Mouse (Mus musculus) limb, embryonic 13.5 days (tissue): ENCODE measurements around the gene Noto. TPM values are rescaled to one million over a fixed set of nuclear protein-coding genes. Genes with fewer than 3 reads are reported as not detected.
A peak's percentile ranks its signal among the peaks of the same experiment; 100 is the strongest.

Experiments used
- ATAC-seq: fragments of 200-750 bp; cut with Nextera tagmentation; 2 replicates; pipeline ENCODE4 v1.8.0; 2017; ENCODE audit warnings: low read depth, moderate number of reproducible peaks, moderate TSS enrichment; ENCODE audit not compliant: low FRiP score
- H3K27ac ChIP-seq: fragments of 300-500 bp; sonication (generic); 2 replicates; pipeline ENCODE4 v1.5.1; 2015; ENCODE audit warnings: inconsistent platforms, mild to moderate bottlenecking, moderate library complexity
- H3K27me3 ChIP-seq: fragments of 300-500 bp; sonication (generic); 2 replicates; pipeline ENCODE4 v1.6.1; 2015; ENCODE audit warnings: mild to moderate bottlenecking, inconsistent platforms
- H3K36me3 ChIP-seq: fragments of 300-500 bp; sonication (generic); 2 replicates; pipeline ENCODE4 v1.6.1; 2015; ENCODE audit warnings: inconsistent platforms, mild to moderate bottlenecking, moderate library complexity
- H3K4me1 ChIP-seq: fragments of 300-500 bp; sonication (generic); 2 replicates; pipeline ENCODE4 v1.6.1; 2015; ENCODE audit warnings: inconsistent platforms
- H3K4me2 ChIP-seq: fragments of 300-500 bp; sonication (generic); replicated peaks from 2 replicates; pipeline ENCODE4 v1.6.1; 2015; ENCODE audit warnings: inconsistent platforms, mild to moderate bottlenecking, moderate library complexity
- H3K4me3 ChIP-seq: fragments of 300-500 bp; sonication (generic); 2 replicates; pipeline ENCODE4 v1.5.1; 2015; ENCODE audit warnings: moderate library complexity, mild to moderate bottlenecking, inconsistent platforms
- H3K9ac ChIP-seq: fragments of 300-500 bp; sonication (generic); 2 replicates; pipeline ENCODE4 v1.6.1; 2015; ENCODE audit warnings: mild to moderate bottlenecking, inconsistent platforms
- H3K9me3 ChIP-seq: fragments of 300-500 bp; sonication (generic); 2 replicates; pipeline ENCODE4 v1.6.1; 2016; ENCODE audit warnings: inconsistent platforms
- WGBS: fragments of 180-500 bp; shearing (Covaris S2); methylation state at CpG from one replicate; pipeline ENCODE4 v1.1.7; 2015; 5-methylcytosine and 5-hydroxymethylcytosine counted together
- polyA plus RNA-seq: library from polyadenylated mRNA; unstranded; fragments of >200 nt; fragmentation: Nextera tagmentation; extraction: Ambion mirVana; gene quantifications from 2 replicates; pipeline ENCODE4 v1.2.1, GENCODE M21; 2015

Gene Noto
- polyA plus RNA-seq, 1 experiment from 2014 or later = not detected

DNA sequence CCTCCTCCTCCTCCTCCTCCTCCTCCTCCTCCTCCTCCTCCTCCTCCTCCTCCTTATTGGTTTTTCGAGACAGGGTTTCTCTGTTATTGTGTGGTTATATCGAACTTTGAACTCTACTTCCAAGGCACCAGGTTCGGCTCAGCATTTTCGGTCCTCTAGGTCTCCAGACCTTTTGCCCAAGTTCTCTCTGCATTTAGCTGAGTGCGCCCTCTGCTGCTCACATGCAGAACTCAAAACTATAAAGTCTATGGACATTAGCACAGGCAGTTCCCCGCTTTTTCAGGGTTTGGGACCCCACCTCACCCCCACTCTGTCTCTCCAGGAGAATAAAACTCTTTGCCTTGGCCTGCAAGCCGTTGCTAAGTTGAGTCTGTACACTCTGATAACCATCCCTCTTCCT is 31.9 kb upstream of the Noto start:
- Histone ChIP-seq H3K27me3 (peaks cover 15% of the 10 kb centered on the region; the same call in 1 of the 2 replicates), H3K27ac (no peak overlapping the region), H3K4me3 (no peak overlapping the region), H3K4me2 (no peak overlapping the region), H3K36me3 (no peaks in the 10 kb centered on the region), H3K9me3 (peaks cover 5% of the 10 kb centered on the region; the same call in 1 of the 2 replicates), H3K4me1 (no peaks in the 10 kb centered on the region), H3K9ac (no peak overlapping the region)
- 19% methylated on average over 5 of the region's 7 CpGs for WGBS
- no peak for ATAC-seq

DNA sequence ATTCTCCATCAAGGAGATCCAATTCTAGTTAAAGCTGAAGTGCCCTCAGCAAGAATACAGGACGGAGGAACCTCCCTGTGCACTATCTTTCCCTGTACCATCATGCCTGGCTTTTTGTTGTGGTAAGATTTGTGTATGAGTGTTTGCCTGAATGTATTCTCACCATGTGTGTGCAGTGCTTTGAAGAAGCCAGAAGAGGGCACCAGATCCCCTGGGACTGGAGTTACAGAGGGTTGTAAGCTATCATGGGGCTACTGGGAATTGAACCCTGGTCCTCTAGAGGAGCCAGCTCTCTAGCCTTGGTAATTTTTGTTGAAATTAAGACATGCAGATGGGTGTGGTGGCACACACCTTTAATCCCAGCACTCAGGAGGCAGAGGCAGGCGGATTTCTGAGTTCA is 28.3 kb upstream of the Noto start:
- no peak overlapping the region for H3K9ac ChIP-seq
- H3K9me3 ChIP-seq = peaks cover 5% of the 10 kb centered on the region; the same call in 1 of the 2 replicates
- H3K4me3 ChIP-seq = no peak overlapping the region
- no peaks in the 10 kb centered on the region for H3K36me3 ChIP-seq
- H3K4me2 ChIP-seq = no peak overlapping the region
- no peak overlapping the region for H3K27ac ChIP-seq
- no peaks in the 10 kb centered on the region for H3K4me1 ChIP-seq
- ATAC-seq = no peak
- peaks cover 10% of the 10 kb centered on the region; the same call in 1 of the 2 replicates for H3K27me3 ChIP-seq
- WGBS = 76% methylated on average over 2 of the region's 2 CpGs

DNA sequence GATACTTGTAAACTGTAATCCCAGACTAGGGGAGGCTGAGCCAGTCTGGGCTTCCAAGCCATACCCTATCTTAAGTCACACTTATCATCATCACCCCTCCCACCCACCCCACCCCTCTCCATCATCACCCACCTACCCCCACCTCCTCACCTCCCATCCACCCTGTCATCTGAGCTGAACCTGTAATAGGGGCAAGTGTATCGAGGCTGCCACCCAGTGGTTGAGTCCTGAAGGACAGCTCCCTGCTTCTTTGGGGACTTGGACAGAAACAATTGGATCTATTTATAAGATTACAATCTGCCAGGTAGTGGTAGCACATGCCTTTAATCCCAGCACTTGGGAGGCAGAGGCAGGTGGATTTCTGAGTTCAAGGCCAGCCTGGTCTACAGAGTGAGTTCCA is 26.5 kb upstream of the Noto start:
- WGBS = 33% methylated on average over 1 of the region's 1 CpGs
- Histone ChIP-seq H3K27me3 (peaks cover 7% of the 10 kb centered on the region; the same call in 1 of the 2 replicates), H3K36me3 (no peaks in the 10 kb centered on the region), H3K4me3 (no peak overlapping the region), H3K4me2 (no peak overlapping the region), H3K9me3 (peaks cover 5% of the 10 kb centered on the region; the same call in 1 of the 2 replicates), H3K4me1 (no peaks in the 10 kb centered on the region), H3K9ac (no peak overlapping the region), H3K27ac (no peak overlapping the region)
- ATAC-seq = no peak

DNA sequence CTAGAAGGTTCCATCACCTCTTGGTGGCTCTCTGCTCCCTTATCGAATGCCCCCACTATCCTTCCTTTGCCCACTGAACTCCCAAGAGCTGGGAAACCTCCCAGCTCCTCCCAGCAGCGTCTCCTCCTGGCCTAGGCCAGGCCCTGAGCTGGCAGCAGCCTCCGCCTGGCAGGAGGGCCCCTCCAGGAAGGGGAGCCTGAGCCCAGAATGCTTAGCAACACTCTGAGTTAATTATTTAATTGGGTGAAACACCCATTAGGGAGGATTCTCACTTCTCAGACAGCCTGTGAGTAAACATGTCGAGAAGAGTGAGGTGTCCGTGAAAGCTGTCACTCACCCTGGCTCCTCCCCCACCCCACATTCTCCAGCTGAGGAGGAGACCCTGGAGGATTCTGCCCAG is 24.0 kb upstream of the Noto start:
- no peak overlapping the region for H3K9ac ChIP-seq
- H3K4me3 ChIP-seq = no peak overlapping the region
- no peaks in the 10 kb centered on the region for H3K4me1 ChIP-seq
- no peaks in the 10 kb centered on the region for H3K36me3 ChIP-seq
- ATAC-seq = no peak
- H3K4me2 ChIP-seq = no peak overlapping the region
- no peak overlapping the region for H3K27ac ChIP-seq
- 24% methylated on average over 5 of the region's 5 CpGs for WGBS
- H3K27me3 ChIP-seq = peaks cover 6% of the 10 kb centered on the region; the same call in 1 of the 2 replicates
- peaks cover 5% of the 10 kb centered on the region; the same call in 1 of the 2 replicates for H3K9me3 ChIP-seq

DNA sequence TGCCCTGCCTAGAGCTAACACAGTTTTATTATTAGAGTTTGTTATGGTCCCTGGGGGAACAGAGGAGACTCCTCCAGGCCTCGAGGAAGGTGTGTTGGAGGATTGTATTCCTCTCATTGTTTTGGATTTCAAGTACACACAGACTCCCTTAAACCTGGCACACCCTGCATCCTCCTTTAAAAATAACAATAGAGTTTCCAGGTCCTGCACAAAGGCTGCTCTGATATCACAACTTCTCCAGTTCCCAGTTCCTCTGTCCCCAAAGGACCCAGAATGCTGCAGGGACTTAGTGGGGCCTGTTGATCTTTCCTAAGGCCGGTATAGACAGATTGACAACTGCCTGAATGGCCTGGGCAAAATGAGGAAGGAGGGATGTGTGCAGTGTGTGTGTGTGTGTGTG is 21.1 kb upstream of the Noto start:
- no peaks in the 10 kb centered on the region for H3K36me3 ChIP-seq
- H3K4me3 ChIP-seq = no peak overlapping the region
- H3K27ac ChIP-seq = no peak overlapping the region
- no peak overlapping the region for H3K9ac ChIP-seq
- no peak for ATAC-seq
- H3K4me2 ChIP-seq = no peak overlapping the region
- H3K9me3 ChIP-seq = no peaks in the 10 kb centered on the region
- H3K27me3 ChIP-seq = peaks cover 31% of the 10 kb centered on the region
- H3K4me1 ChIP-seq = no peaks in the 10 kb centered on the region
- WGBS = 52% methylated on average over 2 of the region's 2 CpGs

DNA sequence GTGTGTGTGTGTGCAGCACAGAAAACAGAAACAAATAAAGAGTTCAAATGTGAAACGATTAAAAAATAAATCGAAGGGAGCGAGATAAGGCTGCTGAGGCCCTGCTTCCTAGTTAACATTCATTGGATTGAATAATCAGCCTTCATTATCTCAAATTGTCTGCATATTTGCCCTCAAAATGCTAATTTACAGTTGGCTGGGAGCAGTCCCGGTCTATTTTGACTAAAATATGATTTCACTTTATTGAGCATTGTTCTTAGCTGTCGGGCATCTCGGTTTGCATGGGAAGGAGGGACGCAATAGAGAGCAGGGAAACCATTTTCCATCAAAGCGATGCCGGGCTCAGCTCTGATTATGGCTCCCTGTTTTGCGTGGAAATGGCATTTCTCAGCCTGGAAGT is 20.6 kb upstream of the Noto start:
- Histone ChIP-seq H3K9ac (no peak overlapping the region), H3K36me3 (no peaks in the 10 kb centered on the region), H3K4me3 (no peak overlapping the region), H3K4me1 (no peaks in the 10 kb centered on the region), H3K4me2 (no peak overlapping the region), H3K9me3 (no peaks in the 10 kb centered on the region), H3K27me3 (peaks cover 36% of the 10 kb centered on the region), H3K27ac (no peak overlapping the region)
- WGBS = 83% methylated on average over 10 of the region's 10 CpGs
- ATAC-seq = no peak

DNA sequence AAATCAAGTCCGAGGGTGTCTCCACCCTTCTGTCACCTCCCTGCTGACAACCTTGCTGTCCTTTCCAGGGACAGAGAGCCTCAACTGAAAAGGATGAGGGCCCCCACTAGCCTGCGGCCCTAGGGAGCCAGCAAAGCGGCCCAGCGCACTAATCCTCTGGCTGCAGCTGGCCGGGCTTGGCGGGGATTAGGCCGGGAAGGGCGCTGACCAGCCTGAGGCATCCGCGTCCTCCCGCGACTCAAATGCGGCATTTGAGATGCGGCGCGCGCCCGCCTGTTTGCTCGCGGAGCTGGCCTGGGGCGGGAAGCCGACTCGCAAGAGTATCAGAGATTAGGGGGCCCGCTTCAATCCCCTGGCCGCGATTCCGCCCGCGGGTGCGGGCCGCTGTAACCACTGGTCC is 14.7 kb upstream of the Noto start:
- Histone ChIP-seq H3K4me3 (peak overlapping the region; percentile 25), H3K27me3 (peaks cover 62% of the 10 kb centered on the region), H3K9me3 (no peaks in the 10 kb centered on the region), H3K36me3 (no peaks in the 10 kb centered on the region), H3K27ac (no peak overlapping the region), H3K9ac (peak overlapping the region; percentile 46), H3K4me2 (peak overlapping the region; percentile 50), H3K4me1 (peaks cover 7% of the 10 kb centered on the region; the same call in 1 of the 2 replicates)
- no peak for ATAC-seq
- 3% methylated on average over 31 of the region's 31 CpGs for WGBS

DNA sequence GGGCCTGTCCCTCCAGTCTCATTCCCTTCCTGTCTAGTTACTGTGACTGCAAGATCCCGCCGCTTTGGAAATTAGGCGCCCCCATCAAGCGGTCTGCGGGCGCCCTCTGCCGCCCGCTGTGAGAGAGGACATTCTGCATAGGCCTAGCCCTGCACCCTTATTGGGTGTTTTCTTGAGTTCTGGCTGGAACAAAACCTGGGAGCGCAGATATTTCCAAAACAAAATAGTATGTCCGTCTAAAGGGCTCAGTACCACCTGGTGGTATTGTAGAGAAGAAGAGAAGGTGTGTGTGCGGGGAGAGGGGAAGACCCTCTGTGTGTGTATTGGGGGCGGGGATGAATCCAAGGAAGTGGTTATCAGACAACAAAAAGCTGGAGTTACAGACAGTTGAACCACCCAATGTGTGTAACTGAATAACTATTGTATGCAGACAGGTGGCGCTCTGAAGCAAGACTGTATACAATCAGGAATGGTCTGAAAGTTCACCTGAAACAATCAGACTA is 12.9 kb upstream of the Noto start:
- no peak overlapping the region for H3K4me2 ChIP-seq
- H3K9ac ChIP-seq = no peak overlapping the region
- H3K9me3 ChIP-seq = no peaks in the 10 kb centered on the region
- H3K36me3 ChIP-seq = no peaks in the 10 kb centered on the region
- ATAC-seq = peak; percentile 81
- no peak overlapping the region for H3K27ac ChIP-seq
- 11% methylated on average over 13 of the region's 13 CpGs for WGBS
- H3K4me1 ChIP-seq = peaks cover 7% of the 10 kb centered on the region; the same call in 1 of the 2 replicates
- no peak overlapping the region for H3K4me3 ChIP-seq
- H3K27me3 ChIP-seq = peaks cover 50% of the 10 kb centered on the region

DNA sequence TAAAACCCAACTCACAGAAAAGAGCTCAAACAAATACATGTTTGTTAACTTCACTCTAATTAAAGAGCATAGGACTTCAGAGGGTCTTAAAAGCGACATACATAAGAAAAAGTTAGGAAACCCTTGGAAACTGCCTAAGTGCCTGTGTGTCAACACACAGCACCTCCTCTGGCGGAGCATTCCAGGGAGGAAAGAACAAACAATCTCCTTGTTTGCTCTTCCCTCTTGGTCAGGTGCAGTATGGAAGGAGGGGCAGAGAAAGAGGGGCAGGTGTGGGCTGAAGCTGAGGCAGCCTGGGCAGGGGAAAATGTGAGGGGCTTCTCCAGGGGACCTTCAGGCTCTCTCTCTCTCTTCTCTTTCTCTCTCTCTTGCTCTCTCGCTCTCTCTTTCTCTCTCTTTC is 7.9 kb upstream of the Noto start:
- Histone ChIP-seq H3K4me3 (no peak overlapping the region), H3K27ac (no peak overlapping the region), H3K36me3 (no peaks in the 10 kb centered on the region), H3K4me2 (no peak overlapping the region), H3K9me3 (no peaks in the 10 kb centered on the region), H3K9ac (no peak overlapping the region), H3K27me3 (peaks cover 14% of the 10 kb centered on the region; the same call in 1 of the 2 replicates), H3K4me1 (no peaks in the 10 kb centered on the region)
- ATAC-seq = no peak
- WGBS = 41% methylated on average over 3 of the region's 3 CpGs

DNA sequence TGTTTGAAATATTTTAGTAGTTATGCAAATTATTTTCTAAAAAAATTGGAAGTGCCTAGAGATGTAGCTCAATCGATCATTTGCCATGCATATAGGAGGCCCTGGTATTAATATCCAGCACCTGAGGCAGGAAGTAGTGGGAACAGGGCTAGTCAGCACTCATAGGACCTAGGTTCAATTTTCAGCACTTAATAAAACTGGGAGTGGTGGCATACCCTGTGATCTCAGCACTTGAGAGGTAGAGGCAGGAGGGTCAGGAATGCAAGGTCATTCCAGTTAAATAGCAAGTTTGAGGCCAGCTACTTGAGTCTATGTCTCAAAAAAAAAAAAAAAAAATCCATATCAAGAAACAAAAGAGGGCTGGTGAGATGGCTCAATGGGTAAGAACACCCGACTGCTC is 4.5 kb upstream of the Noto start:
- Histone ChIP-seq H3K9ac (no peak overlapping the region), H3K4me2 (no peak overlapping the region), H3K4me3 (no peak overlapping the region), H3K9me3 (no peaks in the 10 kb centered on the region), H3K27me3 (peaks cover 40% of the 10 kb centered on the region), H3K27ac (no peak overlapping the region), H3K36me3 (no peaks in the 10 kb centered on the region), H3K4me1 (peaks cover 8% of the 10 kb centered on the region)
- ATAC-seq = no peak
- WGBS = 86% methylated on average over 2 of the region's 2 CpGs

DNA sequence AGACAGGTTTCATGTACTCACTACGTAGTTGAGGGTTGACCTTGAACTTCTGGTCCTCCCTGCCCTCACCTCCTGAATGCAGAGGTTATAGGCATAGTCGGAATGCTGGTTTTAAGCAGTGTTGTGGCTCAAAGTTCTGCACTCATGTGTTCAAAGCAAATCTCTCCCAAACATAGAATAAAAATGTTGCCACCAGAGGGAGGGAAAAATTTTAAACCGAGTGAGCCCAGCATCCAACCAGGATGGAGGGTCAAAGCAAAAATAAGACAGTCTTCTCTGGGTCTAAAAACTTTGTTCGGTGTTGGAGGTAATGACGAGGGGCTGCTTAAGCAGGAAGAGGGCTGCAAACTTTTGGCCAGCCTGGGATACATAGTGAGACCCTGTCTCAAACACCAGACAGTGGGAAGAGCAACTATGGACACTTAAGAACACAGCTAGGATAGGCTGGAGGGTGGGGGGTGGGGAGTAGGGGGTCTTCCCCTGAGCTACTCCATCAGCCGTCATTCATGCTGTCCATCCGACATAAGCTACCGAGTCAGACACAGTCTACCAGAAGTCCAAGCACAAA is 7.7 kb downstream of the Noto start:
- Histone ChIP-seq H3K27ac (no peak overlapping the region), H3K27me3 (peaks cover 15% of the 10 kb centered on the region), H3K36me3 (no peaks in the 10 kb centered on the region), H3K4me3 (peak overlapping the region; percentile 90), H3K9ac (peak overlapping the region; percentile 84), H3K4me2 (peak overlapping the region; percentile 81), H3K4me1 (peaks cover 6% of the 10 kb centered on the region), H3K9me3 (no peaks in the 10 kb centered on the region)
- WGBS = 45% methylated on average over 8 of the region's 8 CpGs
- ATAC-seq = peak; percentile 68; the same call in 1 of the 2 replicates

DNA sequence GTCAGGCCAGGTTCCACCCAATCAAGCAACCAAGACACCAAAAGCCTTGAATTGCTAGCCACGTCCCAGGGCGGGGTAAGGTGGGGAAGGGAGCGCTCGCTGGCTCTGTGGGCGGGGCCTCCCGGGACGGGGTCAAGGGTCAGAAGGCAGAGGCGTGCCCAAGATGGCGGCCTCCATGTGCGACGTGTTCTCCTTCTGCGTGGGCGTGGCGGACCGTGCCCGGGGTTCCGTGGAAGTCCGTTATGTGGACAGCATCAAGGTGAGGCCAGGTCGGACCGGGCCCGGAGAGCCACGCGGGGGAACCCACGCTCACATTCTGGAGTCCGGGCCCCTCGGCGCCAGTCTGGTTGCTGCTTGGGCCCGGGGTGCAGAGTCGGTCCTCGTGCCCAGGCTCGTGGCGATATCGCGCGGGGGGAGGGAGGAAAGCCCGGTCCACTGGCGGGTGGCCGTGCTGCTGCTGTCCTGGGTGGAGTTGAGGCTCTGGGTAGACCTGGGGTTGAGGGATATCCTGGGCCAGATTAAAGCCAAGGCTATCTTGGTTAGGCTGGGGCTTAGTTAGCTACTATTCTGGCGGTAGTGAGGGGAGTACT is 8.3 kb downstream of the Noto start, which contains the start of gene Smyd5:
Smyd5 (plus strand) TSS at position 148 of the 590 bp plus-strand sequence.
- Histone ChIP-seq H3K4me2 (peak within 1 kb of the TSS; percentile 81), H3K27ac (no peak within 1 kb of the TSS), H3K4me3 (peak within 1 kb of the TSS; percentile 90), H3K9ac (peak within 1 kb of the TSS; percentile 84), H3K27me3 (peaks cover 11% of the 10 kb centered on the region), H3K4me1 (peaks cover 6% of the 10 kb centered on the region), H3K9me3 (no peaks in the 10 kb centered on the region), H3K36me3 (no peaks in the 10 kb centered on the region)
- ATAC-seq = peak; percentile 91
- under 1% methylated on average over 39 of the region's 39 CpGs for WGBS
